Mouse (Mus musculus) embryonic facial prominence, embryonic 15.5 days (tissue): ENCODE measurements around the gene Ptprg. TPM values are rescaled to one million over a fixed set of nuclear protein-coding genes. Genes with fewer than 3 reads are reported as not detected.

Experiments
- ATAC-seq: fragments of 200-750 bp; cut with Nextera tagmentation; 2 replicates; pipeline ENCODE4 v1.8.0; 2017; ENCODE audit warnings: low read depth, moderate TSS enrichment; ENCODE audit not compliant: insufficient number of reproducible peaks, low FRiP score, low TSS enrichment
- H3K27ac ChIP-seq: fragments of 300-500 bp; sonication (generic); replicated peaks from 2 replicates; pipeline ENCODE4 v1.5.1; 2015; ENCODE audit warnings: mild to moderate bottlenecking, inconsistent platforms
- H3K27me3 ChIP-seq: fragments of 300-500 bp; sonication (generic); 2 replicates; pipeline ENCODE4 v1.6.1; 2015; ENCODE audit warnings: inconsistent platforms
- H3K36me3 ChIP-seq: fragments of 300-500 bp; sonication (generic); 2 replicates; pipeline ENCODE4 v1.6.1; 2015; ENCODE audit warnings: mild to moderate bottlenecking, inconsistent platforms
- H3K4me1 ChIP-seq: fragments of 300-500 bp; sonication (generic); 2 replicates; pipeline ENCODE4 v1.6.1; 2015; ENCODE audit warnings: inconsistent platforms
- H3K4me2 ChIP-seq: fragments of 300-500 bp; sonication (generic); replicated peaks from 2 replicates; pipeline ENCODE4 v1.6.1; 2015; ENCODE audit warnings: mild to moderate bottlenecking, inconsistent platforms
- H3K4me3 ChIP-seq: fragments of 300-500 bp; sonication (generic); replicated peaks from 2 replicates; pipeline ENCODE4 v1.5.1; 2015; ENCODE audit warnings: mild to moderate bottlenecking, inconsistent platforms
- H3K9ac ChIP-seq: fragments of 300-500 bp; sonication (generic); 2 replicates; pipeline ENCODE4 v1.6.1; 2015; ENCODE audit warnings: inconsistent platforms
- H3K9me3 ChIP-seq: fragments of 300-500 bp; sonication (generic); replicated peaks from 2 replicates; pipeline ENCODE4 v1.6.1; 2016; ENCODE audit warnings: inconsistent platforms
- WGBS: fragments of 180-500 bp; shearing (Covaris S2); methylation state at CpG from one replicate; pipeline ENCODE4 v1.1.7; 2015; 5-methylcytosine and 5-hydroxymethylcytosine counted together
- polyA plus RNA-seq: library from polyadenylated mRNA; unstranded; fragments of >200 nt; fragmentation: Nextera tagmentation; extraction: Ambion mirVana; gene quantifications from 2 replicates; pipeline ENCODE4 v1.2.1, GENCODE M21; 2015

The Ptprg gene
- polyA plus RNA-seq, 1 experiment from 2014 or later: 25.6 TPM

GRCm38 (mm10) chr14:12107459-12107858 is 554.1 kb downstream of the Ptprg start:
- Histone ChIP-seq H3K4me1 (peaks cover under 1% of the 10 kb centered on the region; the same call in 1 of the 2 replicates), H3K27me3 (no peaks in the 10 kb centered on the region), H3K4me3 (no peak overlapping the region), H3K27ac (no peak overlapping the region), H3K4me2 (no peak overlapping the region), H3K9me3 (no peaks in the 10 kb centered on the region), H3K9ac (no peak overlapping the region), H3K36me3 (no peaks in the 10 kb centered on the region)
- no peak for ATAC-seq
- WGBS: 69% methylated on average over 7 of the region's 7 CpGs

GRCm38 (mm10) chr14:12107991-12108390 is 554.7 kb downstream of the Ptprg start:
- Histone ChIP-seq H3K9ac (no peak overlapping the region), H3K4me3 (no peak overlapping the region), H3K27ac (no peak overlapping the region), H3K4me2 (no peak overlapping the region), H3K36me3 (no peaks in the 10 kb centered on the region), H3K27me3 (no peaks in the 10 kb centered on the region), H3K4me1 (peaks cover 5% of the 10 kb centered on the region; the same call in 1 of the 2 replicates), H3K9me3 (no peaks in the 10 kb centered on the region)
- 80% methylated on average over 7 of the region's 7 CpGs for WGBS
- ATAC-seq: no peak

- no peak for ATAC-seq
- no peak overlapping the region for H3K4me2 ChIP-seq
- 50% methylated on average over 2 of the region's 2 CpGs for WGBS
- no peak overlapping the region for H3K27ac ChIP-seq
- H3K4me1 ChIP-seq: peaks cover 5% of the 10 kb centered on the region; the same call in 1 of the 2 replicates
- no peak overlapping the region for H3K9ac ChIP-seq
- H3K4me3 ChIP-seq: no peak overlapping the region
- H3K9me3 ChIP-seq: no peaks in the 10 kb centered on the region
- no peaks in the 10 kb centered on the region for H3K27me3 ChIP-seq
- no peaks in the 10 kb centered on the region for H3K36me3 ChIP-seq
These were observed 559.2 kb downstream of the Ptprg start for GRCm38 (mm10) chr14:12112548-12113011.

GRCm38 (mm10) chr14:12113326-12113725 is 560.0 kb downstream of the Ptprg start:
- no peak for ATAC-seq
- H3K9ac ChIP-seq: no peak overlapping the region
- 59% methylated on average over 5 of the region's 5 CpGs for WGBS

GRCm38 (mm10) chr14:12114016-12114415 is 560.7 kb downstream of the Ptprg start:
- no peaks in the 10 kb centered on the region for H3K9me3 ChIP-seq
- 79% methylated on average over 6 of the region's 6 CpGs for WGBS
- no peaks in the 10 kb centered on the region for H3K36me3 ChIP-seq
- no peaks in the 10 kb centered on the region for H3K27me3 ChIP-seq
- H3K9ac ChIP-seq: no peak overlapping the region
- no peak for ATAC-seq
- H3K27ac ChIP-seq: no peak overlapping the region
- no peak overlapping the region for H3K4me3 ChIP-seq
- no peak overlapping the region for H3K4me2 ChIP-seq
- H3K4me1 ChIP-seq: peaks cover 5% of the 10 kb centered on the region; the same call in 1 of the 2 replicates

More at GRCm38 (mm10) chr14:12113326-12113725, 560.0 kb downstream of the Ptprg start:
- no peaks in the 10 kb centered on the region for H3K27me3 ChIP-seq
- H3K4me1 ChIP-seq: peaks cover 5% of the 10 kb centered on the region; the same call in 1 of the 2 replicates
- H3K4me2 ChIP-seq: no peak overlapping the region
- no peak overlapping the region for H3K4me3 ChIP-seq
- no peaks in the 10 kb centered on the region for H3K9me3 ChIP-seq
- no peaks in the 10 kb centered on the region for H3K36me3 ChIP-seq
- H3K27ac ChIP-seq: no peak overlapping the region

GRCm38 (mm10) chr14:12119260-12119659 is 565.9 kb downstream of the Ptprg start:
- no peak for ATAC-seq
- 65% methylated on average over 8 of the region's 8 CpGs for WGBS
- H3K9ac ChIP-seq: no peak overlapping the region

GRCm38 (mm10) chr14:12121906-12122305 is 568.6 kb downstream of the Ptprg start:
- Histone ChIP-seq H3K36me3 (peaks cover 4% of the 10 kb centered on the region; the same call in 1 of the 2 replicates), H3K9me3 (no peaks in the 10 kb centered on the region), H3K4me2 (no peak overlapping the region), H3K4me3 (no peak overlapping the region), H3K4me1 (no peaks in the 10 kb centered on the region), H3K27me3 (no peaks in the 10 kb centered on the region), H3K27ac (no peak overlapping the region), H3K9ac (no peak overlapping the region)
- WGBS: 89% methylated on average over 7 of the region's 7 CpGs
- ATAC-seq: no peak

More at GRCm38 (mm10) chr14:12119260-12119659, 565.9 kb downstream of the Ptprg start:
- Histone ChIP-seq H3K4me2 (no peak overlapping the region), H3K4me1 (no peaks in the 10 kb centered on the region), H3K27me3 (no peaks in the 10 kb centered on the region), H3K27ac (no peak overlapping the region), H3K36me3 (peaks cover 4% of the 10 kb centered on the region; the same call in 1 of the 2 replicates), H3K4me3 (no peak overlapping the region), H3K9me3 (no peaks in the 10 kb centered on the region)

- H3K9me3 ChIP-seq: no peaks in the 10 kb centered on the region
- peaks cover 4% of the 10 kb centered on the region; the same call in 1 of the 2 replicates for H3K36me3 ChIP-seq
- no peak overlapping the region for H3K9ac ChIP-seq
- no peak overlapping the region for H3K4me2 ChIP-seq
- no peak overlapping the region for H3K27ac ChIP-seq
- 71% methylated on average over 3 of the region's 3 CpGs for WGBS
- H3K4me1 ChIP-seq: no peaks in the 10 kb centered on the region
- no peak for ATAC-seq
- H3K27me3 ChIP-seq: no peaks in the 10 kb centered on the region
- H3K4me3 ChIP-seq: no peak overlapping the region
These were observed 571.4 kb downstream of the Ptprg start for GRCm38 (mm10) chr14:12124682-12125081.

GRCm38 (mm10) chr14:12127951-12128350 is 574.6 kb downstream of the Ptprg start:
- ATAC-seq: no peak
- Histone ChIP-seq H3K36me3 (peaks cover 4% of the 10 kb centered on the region; the same call in 1 of the 2 replicates), H3K27ac (no peak overlapping the region), H3K9me3 (no peaks in the 10 kb centered on the region), H3K4me2 (no peak overlapping the region), H3K9ac (no peak overlapping the region), H3K4me3 (no peak overlapping the region), H3K4me1 (no peaks in the 10 kb centered on the region), H3K27me3 (no peaks in the 10 kb centered on the region)
- WGBS: 85% methylated on average over 3 of the region's 3 CpGs

GRCm38 (mm10) chr14:12132046-12132615 is 578.8 kb downstream of the Ptprg start:
- no peaks in the 10 kb centered on the region for H3K4me1 ChIP-seq
- no peak overlapping the region for H3K4me3 ChIP-seq
- no peak overlapping the region for H3K4me2 ChIP-seq
- H3K9me3 ChIP-seq: no peaks in the 10 kb centered on the region
- no peak overlapping the region for H3K9ac ChIP-seq
- no peaks in the 10 kb centered on the region for H3K27me3 ChIP-seq
- no peak overlapping the region for H3K27ac ChIP-seq
- no peaks in the 10 kb centered on the region for H3K36me3 ChIP-seq
- ATAC-seq: no peak
- 70% methylated on average over 7 of the region's 7 CpGs for WGBS

GRCm38 (mm10) chr14:12133163-12133562 is 579.8 kb downstream of the Ptprg start:
- no peak overlapping the region for H3K9ac ChIP-seq
- H3K4me3 ChIP-seq: no peak overlapping the region
- H3K36me3 ChIP-seq: no peaks in the 10 kb centered on the region
- no peaks in the 10 kb centered on the region for H3K9me3 ChIP-seq
- no peaks in the 10 kb centered on the region for H3K27me3 ChIP-seq
- no peaks in the 10 kb centered on the region for H3K4me1 ChIP-seq
- ATAC-seq: no peak
- 76% methylated on average over 3 of the region's 3 CpGs for WGBS
- no peak overlapping the region for H3K27ac ChIP-seq
- H3K4me2 ChIP-seq: no peak overlapping the region

GRCm38 (mm10) chr14:12134504-12134903 is 581.2 kb downstream of the Ptprg start:
- Histone ChIP-seq H3K27me3 (no peaks in the 10 kb centered on the region), H3K4me2 (no peak overlapping the region), H3K9me3 (no peaks in the 10 kb centered on the region), H3K4me1 (no peaks in the 10 kb centered on the region), H3K4me3 (no peak overlapping the region), H3K9ac (no peak overlapping the region), H3K27ac (no peak overlapping the region), H3K36me3 (no peaks in the 10 kb centered on the region)
- WGBS: 81% methylated on average over 4 of the region's 4 CpGs
- ATAC-seq: no peak
